Mouse (Mus musculus) thymus, postnatal 36 days (tissue): Measurements from ENCODE around the gene Ltc4s.

Experiments used
- DNase-seq, 2 experiments: peaks; one replicate each; pipeline ENCODE4 v3.0.0; 2022; ENCODE audit warnings: mixed read lengths in 2 of 2

Gene Ltc4s

GRCm38 (mm10) chr11:50194793-50195192 lies 43.6 kb downstream of the Ltc4s start:
- DNase-seq = no peak

- DNase-seq = no peak
Measured at GRCm38 (mm10) chr11:50194070-50194469, 44.3 kb downstream of the Ltc4s start.

GRCm38 (mm10) chr11:50192278-50192677 lies 46.1 kb downstream of the Ltc4s start:
- DNase-seq = no peak

GRCm38 (mm10) chr11:50190362-50190761 lies 48.1 kb downstream of the Ltc4s start:
- DNase-seq = no peak

- no peak for DNase-seq
Measured at GRCm38 (mm10) chr11:50188682-50189081, 49.7 kb downstream of the Ltc4s start.
